Mouse (Mus musculus) cerebellum, adult 9-11 months (tissue): ENCODE measurements around the gene Ptgfr.

Source experiments
- DNase-seq: peaks from one replicate; pipeline ENCODE4 v3.0.0; 2022

The Ptgfr gene

DNA sequence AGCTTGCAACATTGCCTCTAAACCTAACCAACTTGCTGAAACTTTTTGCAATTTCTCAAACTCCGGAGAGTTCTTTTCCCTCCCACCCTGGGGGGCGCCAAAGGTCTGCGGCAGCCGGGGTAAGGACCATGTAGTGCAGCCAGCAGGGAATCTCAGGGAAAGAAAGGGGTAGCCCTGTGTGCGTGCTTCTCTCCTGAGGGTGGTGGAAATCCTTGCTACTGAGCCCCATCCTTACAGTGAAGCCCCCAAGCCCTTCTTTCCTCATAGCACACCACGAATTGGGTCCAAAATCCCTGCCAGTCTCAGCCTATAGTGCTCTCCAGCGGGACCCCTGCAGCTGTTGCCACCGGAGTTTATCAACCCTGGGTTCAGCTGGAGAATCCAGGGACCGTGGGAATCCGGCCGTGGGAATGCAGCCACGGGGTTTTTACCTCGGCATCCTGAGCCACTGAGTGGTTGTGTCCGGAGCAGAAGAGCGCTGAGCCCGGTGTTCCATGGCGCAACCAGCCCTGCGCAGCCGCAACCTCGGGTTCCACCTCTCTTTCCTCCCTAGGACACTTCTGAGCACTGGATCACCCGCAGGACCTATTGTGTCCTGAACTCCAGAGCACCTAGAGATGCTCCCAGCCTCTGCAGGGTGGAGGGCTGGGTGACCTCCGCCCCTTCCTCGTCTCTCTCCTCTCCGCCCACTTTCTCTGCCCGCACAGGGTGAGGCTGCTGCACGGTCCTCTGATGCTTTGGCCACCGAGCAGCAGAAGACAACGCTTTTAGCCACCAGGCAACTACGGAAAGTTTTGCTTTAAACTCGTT, at the start of gene Ptgfr:
TSS of gene Ptgfr (minus strand) at position 760 of the 810 bp plus-strand sequence.
- DNase-seq = no peak

DNA sequence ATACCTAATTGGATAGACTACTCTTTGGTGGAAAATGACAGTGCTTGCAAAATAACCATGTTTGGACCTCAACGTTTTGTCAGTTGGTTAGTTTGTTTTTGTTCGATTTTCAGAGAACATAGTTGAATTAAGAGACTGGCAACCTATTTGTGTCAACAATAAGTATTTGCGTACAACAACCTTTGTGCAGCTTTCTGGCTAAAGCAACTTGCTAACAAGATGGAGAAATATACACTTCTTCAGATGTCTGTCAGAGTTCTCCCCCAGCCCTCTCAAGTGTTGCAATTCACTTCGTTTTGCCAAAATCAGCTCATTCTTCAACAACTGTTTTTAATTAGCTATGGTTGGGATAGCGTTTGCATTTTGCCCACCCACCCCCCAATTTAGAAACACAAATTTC, 46.5 kb upstream of the Ptgfr start:
- no peak for DNase-seq

DNA sequence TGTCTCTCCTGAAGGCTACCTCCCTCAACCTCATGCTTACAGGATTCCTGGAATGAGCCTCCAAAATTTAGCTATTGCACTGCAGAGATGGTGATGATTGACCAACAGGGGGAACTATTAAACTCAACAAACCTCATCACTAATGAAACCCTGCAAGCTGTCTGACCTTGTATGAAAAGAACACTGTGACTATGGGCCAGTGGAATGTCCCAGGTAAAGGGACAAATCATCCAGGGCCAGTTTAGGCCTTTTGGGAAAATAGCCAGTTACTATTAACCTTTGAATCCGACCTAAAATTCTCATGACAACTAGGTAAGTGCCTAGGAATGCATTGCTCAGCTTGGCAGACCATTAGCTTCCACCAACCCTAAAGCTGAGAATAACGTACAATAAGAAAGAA, 42.6 kb upstream of the Ptgfr start:
- DNase-seq = no peak

DNA sequence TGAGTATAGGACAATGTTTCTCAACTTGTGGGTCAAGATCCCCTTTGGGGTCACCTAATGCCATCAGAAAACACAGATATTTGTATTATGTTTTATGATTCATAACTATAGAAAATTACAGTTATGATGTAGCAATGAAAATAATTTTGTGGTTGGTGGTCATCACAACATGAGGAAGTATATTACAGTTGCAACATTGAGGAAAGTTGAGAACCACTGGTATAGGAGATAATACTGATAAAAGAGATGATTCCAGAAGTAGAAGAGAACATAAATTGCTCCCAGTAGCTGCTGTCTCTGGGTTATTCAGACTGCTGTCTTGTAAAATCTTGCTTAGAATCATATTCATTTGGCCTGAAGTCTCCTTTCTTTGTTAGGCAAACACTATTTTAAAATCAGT, 31.5 kb upstream of the Ptgfr start:
- no peak for DNase-seq

DNA sequence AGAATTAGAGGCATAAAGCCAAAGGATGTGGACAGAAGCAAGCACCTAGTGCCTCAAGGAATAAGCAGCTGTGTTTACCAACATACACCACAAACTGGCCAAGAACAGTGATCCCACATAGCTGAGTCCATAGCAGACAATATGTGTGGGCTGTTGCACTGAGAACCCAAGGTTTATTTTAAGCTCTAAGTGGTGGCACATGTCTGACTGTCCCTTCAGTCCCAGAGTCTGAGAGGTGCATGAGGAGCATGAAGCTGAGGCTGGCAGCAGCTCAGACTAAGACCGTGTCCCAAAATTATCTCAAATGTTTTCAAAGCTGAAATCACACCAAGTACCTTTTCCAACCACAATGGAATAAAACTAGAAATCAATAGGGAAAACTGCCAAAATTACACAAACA, 13.9 kb upstream of the Ptgfr start:
- DNase-seq = no peak

DNA sequence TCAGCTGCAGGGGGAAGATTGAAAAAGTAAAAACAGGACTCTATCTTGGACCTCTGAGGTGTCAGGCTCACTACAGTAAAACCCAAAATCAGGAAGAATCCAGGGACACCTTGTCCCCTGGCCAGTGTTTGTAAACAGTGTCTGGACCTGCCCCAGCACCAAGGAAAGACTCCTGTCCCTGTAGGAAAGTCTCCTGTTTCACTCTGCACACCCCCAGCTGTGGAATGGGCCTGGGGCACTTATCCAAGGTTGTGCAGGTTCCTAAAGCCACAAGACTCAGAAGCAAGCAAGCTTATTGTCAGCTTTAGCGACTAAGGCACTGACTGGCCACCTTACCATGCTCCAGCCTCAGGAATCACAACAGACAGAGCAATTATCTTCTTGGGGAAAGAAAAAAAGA, 13.2 kb upstream of the Ptgfr start:
- DNase-seq = no peak

DNA sequence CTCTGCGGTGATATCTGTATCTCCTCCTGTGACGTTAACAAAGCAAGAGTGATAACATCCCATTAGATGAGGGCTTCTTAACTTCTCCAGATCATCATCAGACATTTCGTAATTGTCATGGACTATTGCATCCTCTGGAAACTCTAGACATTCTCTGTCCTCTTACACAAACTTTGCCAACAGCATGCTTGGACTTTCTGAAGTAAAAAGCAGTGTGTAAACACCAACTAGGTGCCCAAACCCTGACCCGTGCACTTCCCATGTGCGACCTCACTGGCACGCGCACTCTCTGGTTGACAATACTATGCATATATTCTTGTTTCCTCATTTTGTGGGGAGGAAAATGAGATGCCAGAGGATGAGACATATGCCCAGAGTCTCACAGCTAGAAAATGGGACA, 8.9 kb upstream of the Ptgfr start:
- DNase-seq = no peak

DNA sequence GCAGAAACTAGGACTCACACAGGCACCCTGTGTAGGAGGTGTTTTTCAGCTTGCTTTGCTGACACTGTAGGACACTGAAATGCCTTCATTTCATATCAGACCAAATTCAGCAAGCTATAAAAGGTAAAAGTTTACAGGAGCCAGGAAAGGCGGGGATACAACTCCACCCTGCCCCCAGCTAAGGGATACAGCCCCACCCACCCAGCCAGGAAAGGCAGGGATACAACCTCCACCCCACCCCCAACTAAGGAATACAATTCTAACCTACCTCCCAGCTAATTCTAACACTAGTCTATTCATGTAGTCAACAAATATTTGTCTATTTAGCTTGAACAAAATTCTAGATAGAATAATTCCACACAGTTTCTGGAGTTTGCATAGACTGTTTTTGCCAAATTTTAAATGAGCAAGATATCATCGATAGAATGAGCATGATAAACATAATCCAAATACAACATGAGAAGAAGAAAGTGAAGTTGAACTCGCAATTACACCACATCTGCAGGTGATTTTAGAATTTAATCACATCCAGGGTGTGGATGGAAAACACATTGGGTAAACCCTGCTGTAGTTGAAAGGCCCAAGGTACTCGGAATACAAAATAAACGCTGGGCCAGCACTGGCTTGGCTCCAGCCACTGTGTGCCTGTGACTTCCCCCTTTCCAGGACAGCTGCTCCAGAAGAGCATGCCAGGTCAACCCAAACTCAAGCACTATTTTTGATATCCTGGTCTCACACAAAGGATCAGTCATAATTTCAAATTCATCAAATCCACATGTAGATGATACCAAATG, 7.1 kb upstream of the Ptgfr start:
- DNase-seq = no peak

DNA sequence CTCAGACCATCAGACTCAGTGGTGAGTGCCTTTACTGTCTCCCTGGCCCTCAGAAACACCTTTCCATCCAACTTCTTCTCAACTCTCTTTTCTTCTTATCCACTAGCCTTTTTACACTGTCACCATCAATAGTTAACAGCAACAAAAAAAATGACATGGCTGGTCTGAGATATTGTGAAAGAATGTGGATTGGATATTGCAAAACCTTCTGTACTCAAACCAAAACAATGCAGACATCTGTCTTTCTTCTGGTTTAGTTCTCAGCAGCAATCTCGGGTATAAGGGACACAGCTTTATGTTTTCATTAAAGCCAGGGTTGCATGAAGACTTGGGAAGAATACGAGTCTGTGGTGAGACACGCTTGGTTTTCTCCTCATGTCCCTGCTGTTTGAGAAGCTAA, 3.3 kb upstream of the Ptgfr start:
- DNase-seq = no peak

DNA sequence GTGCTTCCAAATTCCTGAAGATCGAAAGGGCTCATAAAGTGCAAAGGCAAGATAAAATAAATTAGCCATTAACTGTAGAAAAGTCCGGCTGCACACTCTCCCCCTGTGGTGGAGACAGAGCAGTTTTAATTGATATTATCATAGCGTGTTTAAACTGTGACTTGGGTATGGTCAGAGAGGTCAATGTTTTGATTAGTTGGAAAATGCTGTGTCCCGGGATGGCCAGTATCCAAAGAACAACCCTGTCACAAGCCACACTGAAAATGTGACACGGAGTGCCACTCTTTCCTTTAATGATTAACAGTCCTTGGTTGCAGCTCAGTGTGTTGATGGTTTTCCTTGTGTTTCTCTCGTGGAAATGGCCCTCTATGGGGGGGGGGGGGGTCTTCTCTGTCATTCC, 942 bp upstream of the Ptgfr start:
- DNase-seq = no peak

DNA sequence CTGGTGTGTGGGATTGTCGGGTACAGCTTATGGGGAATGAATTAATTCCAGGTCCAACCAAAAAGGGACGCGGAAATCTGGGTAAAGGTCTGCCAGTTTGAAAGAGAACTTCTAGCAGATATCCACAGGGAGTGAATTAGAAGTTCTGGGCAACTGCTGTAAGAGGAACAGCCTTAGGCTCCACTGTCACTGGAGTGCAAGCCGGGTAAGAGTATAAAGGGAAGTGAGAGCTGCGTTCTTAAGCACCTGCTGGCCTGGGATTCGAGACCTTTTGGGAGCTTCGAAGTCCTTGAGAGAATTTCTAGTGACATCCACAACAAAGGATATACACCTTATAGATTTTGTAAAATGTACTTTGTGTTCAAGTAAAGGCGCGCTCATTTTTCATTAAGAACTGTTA, 319 bp upstream of the Ptgfr start:
- no peak for DNase-seq

DNA sequence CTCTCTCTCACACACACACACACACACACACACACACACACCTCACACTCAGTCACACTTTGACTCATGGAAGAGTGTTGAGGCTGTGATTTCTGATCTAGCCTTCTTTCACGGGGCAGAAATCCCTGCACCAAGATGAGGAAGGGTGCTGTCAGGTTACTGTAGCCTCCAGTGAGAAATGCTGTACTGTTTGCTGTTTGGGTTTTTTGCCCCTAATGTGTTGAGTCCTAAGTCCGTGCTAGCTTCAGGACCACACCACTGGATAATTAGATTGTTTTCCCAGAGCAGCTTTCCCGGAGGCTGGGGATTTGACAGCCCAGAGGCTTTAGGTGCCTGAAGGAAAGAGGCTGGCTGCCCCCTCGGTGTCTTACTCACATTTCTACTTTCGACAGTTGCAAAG, 979 bp downstream of the Ptgfr start:
- DNase-seq = no peak

DNA sequence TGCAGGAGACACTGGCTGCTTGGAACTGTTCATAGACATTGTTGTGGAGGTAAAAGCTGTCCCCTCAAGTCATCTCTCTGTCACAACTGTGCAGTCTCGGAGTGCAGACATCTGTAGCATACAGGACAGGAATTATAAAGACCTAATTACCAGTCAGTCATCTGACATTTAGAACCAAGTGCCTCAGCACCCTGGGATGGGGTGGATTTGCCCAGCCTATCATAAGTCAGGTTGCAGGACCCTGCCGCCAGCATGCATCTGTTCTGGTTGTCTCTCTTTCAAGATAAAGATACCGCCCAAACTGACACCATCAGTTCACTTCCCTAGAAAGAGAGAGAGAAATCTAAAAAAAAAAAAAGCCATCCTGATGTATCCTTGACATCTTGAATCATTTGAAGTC, 1.6 kb downstream of the Ptgfr start:
- DNase-seq = no peak

DNA sequence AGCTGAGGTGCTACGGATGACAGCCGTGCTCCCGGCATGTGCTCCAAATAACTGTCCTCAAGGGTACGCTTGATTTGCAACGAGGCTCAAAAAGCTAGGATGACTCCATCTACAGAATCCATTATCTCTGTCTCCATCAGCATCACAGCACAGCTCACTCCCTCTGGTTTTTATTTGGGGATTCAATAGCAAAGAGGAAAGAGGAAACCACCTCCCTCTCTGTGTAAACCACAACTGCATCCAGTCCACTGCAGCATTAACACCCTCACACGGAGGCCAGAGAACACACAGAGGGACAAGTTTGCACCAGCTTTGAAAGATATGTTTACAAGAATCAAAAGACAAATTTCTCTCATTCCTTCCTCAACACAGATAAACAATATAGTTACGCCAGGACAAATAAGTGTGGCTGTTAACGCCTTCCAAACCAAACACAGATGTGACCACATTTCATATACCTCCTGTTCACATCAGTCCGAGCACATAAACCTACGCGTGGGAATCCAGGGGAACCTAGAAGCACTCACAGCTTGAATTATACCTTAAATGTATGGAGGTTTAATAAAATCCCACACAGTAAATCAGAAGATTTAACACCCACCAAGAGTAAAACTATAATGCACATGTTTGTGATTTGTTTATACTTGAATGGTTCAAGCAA, 9.3 kb downstream of the Ptgfr start:
- DNase-seq = no peak

DNA sequence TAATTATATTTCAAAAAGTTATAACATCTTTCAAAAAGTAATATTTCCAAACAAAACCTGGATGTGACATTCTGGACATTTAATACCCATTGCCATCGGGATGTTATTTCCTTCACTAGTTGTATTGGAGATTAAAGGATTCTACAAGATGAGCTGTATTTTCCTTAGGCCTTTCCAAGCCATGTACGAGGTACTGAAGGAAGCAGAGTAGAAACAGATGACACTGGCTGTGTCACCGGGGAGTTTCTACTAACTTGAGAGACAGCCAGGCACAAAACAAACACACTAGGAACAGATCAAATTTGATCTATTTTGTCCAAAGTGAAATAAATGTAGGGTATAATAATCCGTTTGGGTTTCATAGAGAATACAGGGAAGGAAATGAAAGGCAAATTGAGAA, 17.6 kb downstream of the Ptgfr start:
- no peak for DNase-seq

DNA sequence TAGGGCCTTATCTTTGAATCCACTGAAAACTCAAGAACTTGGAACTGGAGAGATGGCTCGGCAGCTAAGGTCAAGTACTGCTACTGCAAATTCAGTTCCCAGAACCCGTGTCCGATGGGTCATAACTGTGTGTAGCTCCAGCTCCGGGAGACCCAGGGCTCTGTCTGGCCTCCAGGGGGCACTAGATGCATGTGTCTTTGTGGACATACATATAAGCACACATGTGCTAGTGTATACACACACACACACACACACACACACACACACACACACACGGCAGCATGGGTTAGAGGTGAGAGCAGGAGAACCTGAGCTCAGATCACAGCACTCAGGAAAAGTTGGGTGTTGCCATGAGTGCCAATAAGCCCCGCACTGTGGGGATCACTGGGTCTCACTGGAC, 19.2 kb downstream of the Ptgfr start:
- DNase-seq = no peak

DNA sequence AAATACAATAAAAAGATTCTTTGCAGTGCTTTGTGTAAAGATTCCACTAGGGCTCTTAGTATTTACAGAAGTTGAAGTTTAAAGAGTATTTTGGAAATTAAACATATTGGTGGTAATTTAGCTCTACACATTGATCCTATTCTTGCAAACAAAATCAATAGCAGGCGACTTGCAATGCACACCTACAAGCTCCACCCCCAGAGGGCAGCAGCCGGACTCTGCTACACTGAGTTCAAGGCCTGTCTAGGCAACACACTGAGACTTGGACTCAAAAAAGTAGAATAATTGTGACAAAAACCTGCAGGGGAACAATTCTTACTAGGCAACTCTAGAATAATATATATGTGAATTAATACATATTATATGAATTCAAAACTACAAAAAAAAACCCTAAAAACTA, 28.8 kb downstream of the Ptgfr start:
- DNase-seq = no peak

DNA sequence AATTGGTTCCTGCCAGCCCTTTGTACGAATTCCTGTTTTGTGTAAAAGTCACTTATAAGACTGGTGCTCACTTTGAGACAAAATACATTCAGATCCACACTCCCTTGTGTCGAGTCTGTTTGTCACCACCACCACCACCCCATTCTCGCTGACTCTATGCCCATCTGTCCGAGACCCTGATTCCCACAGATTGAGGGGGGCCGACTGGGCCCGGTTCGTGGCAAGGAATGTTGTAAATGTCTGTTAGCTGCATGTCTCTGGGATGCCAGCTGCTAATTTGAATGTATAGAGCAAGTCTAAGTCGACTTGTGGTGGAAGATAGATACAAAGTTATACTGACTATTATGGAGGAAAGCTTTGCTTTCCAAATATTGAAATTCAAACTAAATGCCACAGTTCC, 48.8 kb downstream of the Ptgfr start:
- no peak for DNase-seq

DNA sequence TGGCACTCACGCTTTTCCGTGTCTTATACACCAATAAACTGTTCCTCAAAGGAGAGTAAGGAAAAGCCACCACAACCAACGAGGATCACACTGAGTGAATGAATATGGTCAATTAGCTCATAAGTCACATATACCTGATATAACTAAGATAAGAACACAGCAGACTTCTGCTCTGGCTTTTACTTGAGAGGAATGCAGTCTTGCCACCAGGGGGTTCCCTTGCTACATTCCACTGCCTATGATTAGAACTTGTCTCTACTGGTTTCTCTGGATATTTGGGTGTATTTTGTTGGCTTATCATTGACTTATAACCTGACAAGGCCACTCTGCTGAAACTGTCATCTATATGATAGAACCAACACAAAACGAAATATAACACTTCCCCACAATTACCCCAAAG, 62.3 kb downstream of the Ptgfr start:
- no peak for DNase-seq

DNA sequence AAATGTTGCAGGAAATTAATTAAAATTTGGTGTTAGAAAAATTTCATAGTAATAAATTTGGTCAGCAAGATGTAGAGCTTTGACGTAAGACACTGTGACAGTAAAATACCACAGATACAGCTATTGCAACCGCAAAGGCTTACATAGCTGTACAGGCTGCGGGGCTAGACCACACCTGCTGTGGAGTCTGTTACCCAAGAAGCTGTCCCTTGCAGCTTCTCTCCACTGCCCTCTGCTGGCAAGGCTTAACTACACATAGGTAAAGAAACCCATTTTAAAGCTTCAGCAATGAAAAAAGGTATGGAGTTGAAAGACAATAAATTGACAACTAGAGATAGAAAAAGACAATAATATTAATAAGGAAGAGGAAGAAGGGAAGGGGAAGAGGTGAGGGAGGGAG, 66.4 kb downstream of the Ptgfr start:
- DNase-seq = no peak

DNA sequence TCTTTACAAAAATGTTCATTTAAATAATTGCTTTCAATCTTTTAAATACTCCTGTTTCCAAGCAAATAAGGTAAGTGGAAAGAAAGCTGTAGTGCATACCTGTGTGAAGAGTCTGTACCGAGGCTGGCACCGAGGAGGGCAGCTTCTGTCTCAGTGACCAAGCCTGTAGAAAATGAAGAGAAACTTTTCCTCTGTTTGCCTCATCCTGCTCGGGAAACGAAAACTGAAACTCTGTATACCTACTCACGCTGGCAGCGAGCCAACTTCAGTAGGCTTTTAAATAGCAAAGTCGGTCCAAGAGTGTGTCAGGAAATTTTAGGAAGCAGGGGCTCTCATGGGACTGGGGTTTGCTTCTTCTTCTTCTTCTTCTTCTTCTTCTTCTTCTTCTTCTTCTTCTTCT, 87.7 kb downstream of the Ptgfr start, which contains the start of gene Ifi44:
TSS of gene Ifi44 (minus strand) at position 224 of the 400 bp plus-strand sequence.
- no peak for DNase-seq

DNA sequence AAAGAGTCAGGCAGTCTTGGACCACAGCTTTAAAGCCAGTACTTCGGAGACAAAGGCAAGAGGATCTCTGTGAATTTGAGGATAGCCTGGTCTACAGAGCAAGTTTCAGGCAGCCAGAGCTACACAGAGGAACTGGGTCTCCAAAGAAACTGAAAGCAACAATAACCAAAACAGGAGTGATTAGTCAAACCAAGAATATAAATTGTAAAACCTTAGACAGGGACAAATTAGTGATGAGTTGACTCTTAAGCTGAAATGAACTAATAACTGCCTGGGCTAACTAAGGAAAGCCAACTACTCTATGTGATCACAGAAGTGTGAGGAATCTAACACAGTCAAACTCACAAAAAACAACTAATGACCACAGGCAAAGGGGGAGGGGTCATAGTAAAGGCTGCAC, 88.9 kb downstream of the Ptgfr start:
- DNase-seq = no peak
